Mouse (Mus musculus) G1E-ER4 (cell line): ENCODE measurements around the gene Tmem82. TPM values are rescaled to one million over a fixed set of nuclear protein-coding genes. Genes with fewer than 3 reads are reported as not detected.

ENCODE experiments used
- GATA1 ChIP-seq: IDR thresholded peaks from one replicate; pipeline ENCODE4 v1.8.0; 2012; ENCODE audit warnings: low read length, inconsistent platforms
- polyA plus RNA-seq: library from polyadenylated mRNA; stranded (reverse); fragments of >175 nt; gene quantifications from 2 replicates; pipeline ENCODE4 v1.2.3, GENCODE M21; 2012

Gene Tmem82
- polyA plus RNA-seq, 1 experiment = not detected

DNA sequence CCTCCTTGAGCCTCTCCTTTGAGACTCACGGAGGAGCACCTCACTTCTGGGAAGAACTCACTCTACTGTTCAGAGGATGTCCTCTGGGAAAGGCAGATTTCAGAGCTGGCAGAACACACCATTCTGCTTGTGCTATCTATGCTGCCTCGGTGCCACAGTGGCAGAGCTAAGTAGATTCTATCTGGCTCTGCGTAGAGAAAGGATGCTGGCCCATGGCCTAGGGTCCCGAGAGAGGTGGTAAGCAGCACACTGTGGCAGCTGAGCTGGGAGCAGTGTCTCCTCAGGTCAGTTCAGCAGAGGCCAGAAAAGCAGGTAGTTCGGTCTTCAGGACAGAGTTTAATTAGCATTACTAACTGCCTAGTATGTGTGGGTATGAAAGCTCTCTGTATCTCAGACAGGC is 29.8 kb upstream of the Tmem82 start:
- TF ChIP-seq GATA1 = no peak

DNA sequence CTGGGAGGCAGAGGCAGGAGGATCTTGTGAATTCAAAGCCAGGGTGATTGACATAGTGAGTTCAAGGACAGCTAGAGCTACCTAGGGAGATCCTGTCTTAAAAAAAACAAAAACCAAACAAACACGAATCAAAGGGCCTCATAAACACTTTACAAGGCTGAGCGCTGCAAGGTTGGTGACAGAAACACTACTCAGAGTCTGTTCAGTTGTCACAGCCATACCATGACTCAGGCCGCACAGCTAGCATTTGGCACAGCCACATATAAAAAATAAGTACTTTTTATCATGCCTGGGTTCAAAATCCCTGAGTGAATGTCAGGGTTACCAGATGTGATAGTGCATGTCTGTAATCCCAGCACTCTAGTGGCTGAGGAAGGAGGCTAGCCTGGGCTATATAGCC is 28.8 kb upstream of the Tmem82 start:
- TF ChIP-seq GATA1 = no peak

DNA sequence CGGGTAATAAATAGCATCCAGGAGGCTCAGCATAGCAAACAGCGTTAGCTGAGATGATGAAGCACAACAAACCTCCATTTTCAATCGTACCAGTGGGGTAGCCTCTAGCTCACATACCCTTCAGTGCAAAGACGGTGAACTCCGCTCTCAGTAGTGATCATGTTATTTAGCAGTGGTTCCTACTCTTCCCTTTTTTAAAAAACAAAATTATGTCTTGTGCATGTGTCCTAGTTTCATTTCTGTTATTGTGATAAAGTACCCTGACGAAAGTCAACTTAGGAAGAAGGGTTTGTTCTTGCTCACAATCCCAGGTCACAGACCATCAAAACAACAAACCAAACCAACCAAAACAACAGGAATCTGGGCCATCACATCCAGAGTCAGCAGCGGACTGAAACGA is 27.6 kb upstream of the Tmem82 start:
- TF ChIP-seq GATA1 = no peak

DNA sequence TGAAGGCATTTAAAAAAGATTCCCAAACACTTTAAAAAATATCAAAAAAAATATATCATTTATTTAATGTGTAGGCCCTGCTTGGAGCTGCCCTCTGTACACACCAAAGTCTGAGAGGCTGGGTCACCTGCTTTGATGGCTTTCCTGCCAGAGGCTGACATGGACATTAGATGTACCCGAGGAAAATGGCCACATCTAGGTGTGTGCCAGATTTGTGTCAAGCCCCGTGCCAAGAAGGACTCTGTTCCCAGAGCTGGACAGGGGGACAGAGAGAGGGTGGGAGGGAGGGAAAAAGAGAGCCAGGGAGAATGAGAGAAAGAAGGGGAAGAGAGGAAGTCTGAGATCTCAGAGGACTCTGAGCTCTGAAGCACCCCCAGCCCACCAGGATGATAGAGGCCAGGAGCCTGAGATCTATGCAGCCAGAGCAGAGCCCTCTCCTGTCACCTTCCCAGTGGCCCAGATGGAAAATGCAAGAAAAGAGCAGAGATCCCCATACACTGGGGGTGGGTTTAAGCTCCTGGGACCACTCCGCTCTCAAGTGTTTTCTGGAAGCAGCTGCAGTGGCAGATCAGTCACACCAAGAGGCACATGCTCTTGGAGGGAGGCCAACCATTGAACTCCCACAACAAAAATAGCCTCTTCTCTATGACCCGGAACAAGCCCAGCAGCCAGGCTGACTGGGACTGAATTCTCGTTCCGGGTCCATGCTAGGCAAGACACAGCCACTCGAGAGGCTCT is 24.9 kb upstream of the Tmem82 start:
- TF ChIP-seq GATA1 = no peak

DNA sequence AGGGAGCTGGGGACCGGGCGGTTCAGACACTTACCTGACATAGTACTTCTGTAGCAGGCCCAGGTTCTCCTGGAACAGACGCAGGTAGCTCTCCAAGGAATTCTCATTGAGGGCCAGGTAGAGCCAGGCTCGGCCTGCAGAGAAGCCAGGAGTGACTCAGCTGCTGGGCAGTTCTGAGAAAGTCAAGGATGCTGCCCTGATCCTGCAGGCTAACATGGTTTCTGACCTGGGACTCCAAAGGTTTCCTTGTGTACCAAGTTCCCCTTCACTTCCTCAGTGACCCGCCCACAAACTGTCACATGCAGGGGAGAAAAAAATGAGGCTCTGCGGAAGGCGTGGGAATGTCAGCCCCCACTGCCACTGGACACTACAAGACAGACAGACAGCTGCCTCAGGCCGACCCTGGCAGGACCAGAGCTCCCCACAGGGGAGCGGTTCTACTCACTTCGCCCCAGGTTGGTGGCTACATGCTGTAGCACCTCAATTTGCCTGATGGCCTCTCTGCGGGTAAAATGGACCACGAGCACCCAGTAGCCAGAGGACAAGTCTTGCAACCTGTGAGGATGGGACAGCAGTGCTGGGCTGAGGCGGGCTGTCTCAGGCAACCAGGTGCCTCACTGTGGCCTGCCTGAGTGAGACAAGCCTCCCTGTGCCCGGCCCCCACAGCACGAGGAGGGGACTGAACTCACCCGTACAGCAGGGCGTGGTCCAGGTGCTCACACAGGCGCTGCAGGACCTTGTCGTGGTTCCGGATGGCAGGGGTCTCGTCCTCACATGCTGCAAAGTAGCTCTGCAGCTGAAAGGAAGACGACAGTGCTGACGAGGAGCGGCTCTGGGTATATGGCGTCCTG is 23.8 kb upstream of the Tmem82 start:
- TF ChIP-seq GATA1 = no peak

DNA sequence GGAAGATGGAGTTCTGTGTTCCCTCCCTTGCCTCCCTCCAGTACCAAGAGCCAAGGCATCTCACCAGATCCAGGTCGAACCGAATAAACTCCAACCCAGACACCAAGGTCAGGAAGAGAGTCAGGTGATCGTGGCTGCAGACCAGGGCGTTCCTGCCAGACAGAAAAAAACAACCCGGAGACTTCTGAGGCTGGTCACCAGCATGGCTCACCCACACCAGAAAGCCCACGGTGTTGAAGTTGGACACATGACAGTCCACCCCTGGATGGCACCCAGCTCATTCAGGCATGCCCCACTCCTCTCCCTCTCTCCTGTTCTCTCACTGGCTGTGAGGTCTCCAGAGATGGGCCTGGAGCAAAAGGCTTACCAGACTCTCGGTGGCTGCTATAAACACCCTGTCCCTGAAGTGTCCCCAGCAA is 22.9 kb upstream of the Tmem82 start:
- no peak for TF ChIP-seq GATA1

DNA sequence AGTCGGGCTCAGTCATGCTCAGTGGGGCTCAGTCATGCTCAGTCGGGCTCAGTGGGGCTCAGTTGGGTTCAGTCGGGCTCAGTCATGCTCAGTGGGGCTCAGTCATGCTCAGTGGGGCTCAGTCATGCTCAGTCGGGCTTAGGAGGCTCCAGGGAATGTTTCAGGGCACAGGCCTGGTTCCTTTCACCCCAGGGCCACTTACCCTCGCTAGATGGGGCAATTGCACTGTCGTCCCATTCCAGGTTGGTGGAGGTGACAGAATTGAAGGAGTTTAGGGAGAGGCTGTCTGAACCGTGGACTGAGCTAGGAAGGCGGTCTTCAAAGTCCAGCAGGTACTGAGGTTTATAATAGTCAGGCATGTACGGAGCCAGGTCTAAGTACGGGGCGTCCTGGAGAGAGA is 21.0 kb upstream of the Tmem82 start:
- no peak for TF ChIP-seq GATA1

DNA sequence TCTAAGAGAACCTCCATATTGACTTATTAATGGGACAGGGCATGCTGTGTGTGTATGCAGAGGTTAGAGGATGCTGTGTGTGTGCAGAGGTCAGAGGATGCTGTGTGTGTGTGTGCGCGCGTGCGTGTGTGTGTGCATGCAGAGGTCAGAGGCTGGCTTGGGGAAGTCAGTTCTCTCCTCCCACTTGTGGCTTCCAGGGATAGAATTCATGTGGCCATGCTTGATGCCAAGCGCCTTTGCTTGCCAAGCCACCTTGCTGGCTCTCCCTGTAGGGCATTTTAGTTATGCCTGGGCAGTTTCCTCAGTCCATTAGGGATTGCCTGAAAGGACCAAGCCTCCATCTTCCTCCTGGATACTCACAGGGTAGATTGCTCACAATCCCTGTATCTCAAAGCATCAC is 18.3 kb upstream of the Tmem82 start:
- no peak for TF ChIP-seq GATA1

DNA sequence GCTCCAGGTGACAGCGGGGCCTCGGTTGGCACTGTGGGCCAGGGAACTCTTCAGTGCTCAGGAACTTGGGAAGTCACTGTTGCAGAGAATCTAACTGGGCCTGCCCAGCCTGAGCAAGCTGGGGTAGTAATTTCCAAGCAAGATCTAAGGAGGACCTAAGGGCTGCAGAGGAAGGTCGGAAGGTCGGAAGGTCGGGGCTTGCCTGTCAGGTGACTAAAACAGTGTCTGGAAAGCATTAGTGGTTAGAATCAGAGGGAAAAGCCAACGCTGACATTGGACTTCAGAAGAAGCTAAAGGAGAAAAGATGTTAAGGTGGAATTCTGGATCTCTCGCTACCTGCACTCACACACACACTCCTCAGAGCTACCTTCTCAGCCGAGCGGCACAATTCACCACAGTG is 17.6 kb upstream of the Tmem82 start:
- TF ChIP-seq GATA1 = no peak

DNA sequence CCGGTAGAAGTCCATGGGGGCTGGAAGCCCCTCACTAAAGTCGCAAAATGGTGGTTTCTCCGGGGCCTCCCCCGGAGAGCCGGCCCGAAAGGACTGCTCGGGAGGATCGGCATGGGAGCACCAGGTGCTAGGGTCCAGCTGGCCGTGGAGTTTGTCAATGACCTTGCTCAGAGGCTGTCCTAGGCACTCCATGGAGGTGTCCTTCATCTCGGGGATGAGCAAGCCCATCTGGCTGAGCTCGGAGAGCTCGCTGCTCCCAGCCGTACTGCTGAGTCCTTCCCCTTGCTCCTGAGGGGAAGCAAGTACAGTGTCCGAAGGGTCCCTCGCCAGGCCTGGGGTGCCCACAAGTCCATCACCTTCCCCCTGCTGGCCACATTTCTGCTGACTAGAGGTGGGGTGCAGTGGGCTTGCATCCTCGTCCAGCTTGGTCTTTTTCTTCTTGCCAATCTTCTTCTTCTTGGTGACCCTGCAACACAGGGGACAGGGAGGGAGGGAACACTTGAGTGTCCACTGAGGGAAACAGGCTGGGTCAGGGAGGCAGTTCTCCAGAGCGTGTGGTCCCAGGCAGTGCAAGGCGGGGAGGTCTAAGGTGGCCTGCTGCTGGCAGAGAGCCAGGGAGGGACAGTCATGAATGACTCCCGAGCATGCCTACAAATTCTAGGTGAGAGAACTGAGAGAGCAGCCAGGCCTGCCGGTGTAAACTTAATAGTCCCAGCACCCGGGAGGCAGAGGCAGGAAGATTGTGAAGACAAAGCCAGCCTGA is 13.9 kb upstream of the Tmem82 start:
- no peak for TF ChIP-seq GATA1

DNA sequence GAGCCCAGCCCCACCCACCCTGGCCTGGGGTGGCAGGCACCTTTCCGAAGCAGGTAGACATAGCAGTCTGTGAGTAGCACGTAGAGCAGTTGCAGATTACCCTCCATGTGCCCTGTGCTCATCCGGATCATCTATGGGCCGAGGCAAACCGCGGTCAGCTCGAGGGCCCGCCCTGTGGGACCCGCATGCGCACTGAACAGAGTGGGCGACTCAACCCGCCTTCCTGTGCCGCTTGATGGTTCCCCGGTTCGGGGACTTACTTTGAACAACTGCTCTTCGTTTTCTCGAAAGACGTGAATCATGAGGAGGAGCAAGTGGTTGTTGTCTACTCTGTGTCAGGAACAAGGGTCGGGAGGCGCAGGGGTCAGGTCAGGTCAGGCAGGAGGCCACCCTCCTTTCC is 12.8 kb upstream of the Tmem82 start:
- TF ChIP-seq GATA1 = no peak

DNA sequence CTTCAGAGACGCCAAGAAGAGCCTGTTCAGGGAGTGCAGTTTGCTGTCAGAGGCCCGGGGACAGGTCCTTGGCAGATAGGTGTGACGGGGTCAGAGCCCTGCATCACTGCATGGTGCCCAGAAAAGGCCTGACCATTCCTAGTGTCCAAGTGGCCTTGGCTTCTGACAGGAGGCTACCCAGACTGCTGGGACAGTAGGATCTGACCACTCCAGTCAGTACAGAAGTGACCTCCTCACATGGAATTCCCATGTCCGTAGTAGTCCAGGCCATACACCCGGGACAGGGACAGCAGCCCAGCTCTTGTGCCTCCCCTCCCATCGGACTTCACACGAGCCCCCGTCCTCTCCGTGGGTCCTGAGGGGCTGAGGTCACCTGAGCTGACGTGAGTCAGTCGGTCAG is 11.6 kb upstream of the Tmem82 start:
- no peak for TF ChIP-seq GATA1

DNA sequence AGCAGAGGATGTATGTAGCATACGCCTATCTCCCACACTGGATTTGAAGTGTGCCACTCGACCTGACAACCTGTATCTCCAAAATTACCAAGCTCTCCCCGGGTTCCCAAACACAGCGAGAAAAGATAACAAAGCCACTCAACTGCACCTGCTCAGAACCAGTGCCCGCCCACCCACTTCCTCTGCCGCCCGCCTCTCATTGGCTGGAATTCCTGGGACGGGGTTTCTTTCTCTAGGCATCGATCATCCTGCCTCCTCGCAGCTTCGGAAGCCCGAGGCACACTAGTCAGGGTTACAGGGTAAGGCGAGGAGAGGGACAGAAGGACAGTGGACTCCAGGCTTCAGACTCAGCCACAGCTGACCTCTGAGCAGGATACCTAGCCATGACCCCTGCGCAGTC is 10.2 kb upstream of the Tmem82 start:
- TF ChIP-seq GATA1 = no peak

DNA sequence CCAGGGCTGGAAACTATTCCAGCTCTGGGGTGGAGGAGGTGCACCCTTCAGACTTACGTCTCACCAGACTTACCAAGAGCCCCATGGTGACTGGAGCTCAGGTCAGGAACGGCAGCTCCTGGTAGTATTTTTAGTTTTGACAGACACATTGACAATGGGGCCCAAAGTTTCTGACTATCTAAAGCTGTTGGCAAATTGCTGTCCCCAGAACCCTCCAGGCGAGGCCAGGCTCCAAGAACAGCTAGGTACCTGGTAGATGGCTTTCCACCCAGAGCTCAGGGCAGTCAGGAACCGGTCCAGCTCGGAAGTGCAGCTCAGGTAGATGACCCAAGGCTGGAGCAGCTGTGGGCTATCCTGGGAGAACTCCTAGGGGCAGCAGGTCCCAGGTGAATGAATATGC is 9.1 kb upstream of the Tmem82 start:
- no peak for TF ChIP-seq GATA1

DNA sequence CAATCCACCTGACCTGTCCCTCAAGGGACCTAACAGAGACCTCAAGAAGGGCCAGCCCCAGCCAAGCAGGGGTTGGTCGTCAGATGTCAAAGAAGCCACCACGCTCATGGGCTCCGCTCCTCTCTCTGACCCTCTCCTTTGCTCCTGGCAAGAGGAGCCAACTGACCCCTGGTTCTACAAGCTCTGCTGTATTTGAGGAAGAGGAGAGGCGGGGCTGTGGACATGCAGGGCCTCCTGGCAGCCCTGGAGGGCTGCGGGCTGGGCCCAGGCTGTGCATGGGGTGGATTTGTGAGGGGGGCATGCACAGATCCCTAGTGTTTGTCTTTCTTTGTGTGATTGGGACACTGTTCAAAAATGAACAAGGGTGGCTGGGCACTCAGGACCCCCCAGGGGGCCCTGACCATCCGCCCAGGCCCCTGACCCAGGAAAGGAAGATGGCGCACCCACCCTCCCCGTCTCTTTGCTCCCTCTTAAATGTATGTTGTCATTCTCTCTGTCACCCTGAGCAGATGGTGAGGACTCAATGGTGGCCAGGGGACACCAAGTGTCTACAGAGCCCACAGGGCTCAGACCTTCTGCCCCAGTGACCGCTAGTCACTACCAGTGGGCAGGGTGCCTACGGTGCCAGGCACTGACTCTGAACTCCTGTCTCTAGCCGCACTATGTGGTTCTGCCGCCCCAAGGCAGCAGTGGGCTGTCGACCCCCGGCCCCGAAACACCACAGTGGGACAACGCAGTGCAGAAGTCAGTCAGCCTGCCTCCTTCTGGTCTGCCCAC is 7.5 kb upstream of the Tmem82 start:
- no peak for TF ChIP-seq GATA1
